Mouse (Mus musculus) neutrophil, adult 5-6 weeks (primary cell): ENCODE results near the gene Scarf1. TPM values are rescaled to one million over a fixed set of nuclear protein-coding genes. Genes with fewer than 3 reads are reported as not detected.
"Not testable (repeated sequence)": the region's sequence is repeated elsewhere in the genome, so short reads cannot be mapped to it uniquely, and the experiment has no call there.

Source experiments
- ATAC-seq: fragments of 151-379, 151-347 bp; 2 replicates; pipeline ENCODE4 v1.8.0; 2017; ENCODE audit warnings: mild to moderate bottlenecking, moderate TSS enrichment; ENCODE audit not compliant: insufficient number of reproducible peaks, poor library complexity, low FRiP score, severe bottlenecking; ENCODE audit errors: extremely low read depth
- total RNA-seq: library from RNA; stranded (forward); fragments of 200-1000 nt; gene quantifications from 2 replicates; pipeline ENCODE4 v1.2.3, GENCODE M21; 2017

The Scarf1 gene
- total RNA-seq, 1 experiment from 2014 or later, result not detected

DNA sequence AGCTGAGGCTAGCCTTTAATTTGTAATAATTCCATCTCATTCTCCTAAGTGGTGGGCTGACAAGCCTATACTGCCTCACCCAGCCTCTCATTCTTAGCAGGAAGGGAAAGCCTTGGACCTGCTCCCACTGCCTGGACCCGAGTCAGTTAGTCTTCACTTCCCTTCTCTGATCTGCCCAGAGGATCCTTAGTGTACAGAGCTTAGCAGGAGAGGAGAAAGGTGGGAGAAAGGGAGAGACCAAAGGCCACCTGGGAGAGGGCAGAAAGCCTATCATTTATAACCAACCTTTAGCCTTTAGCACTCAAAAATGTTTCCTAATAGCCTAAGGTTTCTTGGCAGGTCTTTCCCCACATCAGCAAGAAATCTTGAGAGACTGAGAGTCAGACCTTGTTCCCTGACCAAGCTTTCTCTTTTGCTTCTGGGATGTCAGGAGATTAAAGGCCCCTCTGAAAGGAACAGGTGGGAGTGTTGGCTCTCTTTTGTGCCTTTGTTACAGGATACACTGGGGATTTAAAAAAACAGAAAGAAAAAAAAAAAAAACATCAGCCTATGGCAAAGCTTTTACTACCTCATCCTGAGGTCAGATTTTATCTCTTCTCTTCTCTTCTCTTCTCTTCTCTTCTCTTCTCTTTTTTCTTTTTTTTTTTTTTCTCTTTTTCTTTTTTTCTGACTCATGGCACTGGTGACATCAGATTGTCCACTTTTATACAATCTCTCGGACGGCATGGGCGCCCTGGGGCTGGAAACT, 21.1 kb downstream of the Scarf1 start:
- ATAC-seq, result no peak

DNA sequence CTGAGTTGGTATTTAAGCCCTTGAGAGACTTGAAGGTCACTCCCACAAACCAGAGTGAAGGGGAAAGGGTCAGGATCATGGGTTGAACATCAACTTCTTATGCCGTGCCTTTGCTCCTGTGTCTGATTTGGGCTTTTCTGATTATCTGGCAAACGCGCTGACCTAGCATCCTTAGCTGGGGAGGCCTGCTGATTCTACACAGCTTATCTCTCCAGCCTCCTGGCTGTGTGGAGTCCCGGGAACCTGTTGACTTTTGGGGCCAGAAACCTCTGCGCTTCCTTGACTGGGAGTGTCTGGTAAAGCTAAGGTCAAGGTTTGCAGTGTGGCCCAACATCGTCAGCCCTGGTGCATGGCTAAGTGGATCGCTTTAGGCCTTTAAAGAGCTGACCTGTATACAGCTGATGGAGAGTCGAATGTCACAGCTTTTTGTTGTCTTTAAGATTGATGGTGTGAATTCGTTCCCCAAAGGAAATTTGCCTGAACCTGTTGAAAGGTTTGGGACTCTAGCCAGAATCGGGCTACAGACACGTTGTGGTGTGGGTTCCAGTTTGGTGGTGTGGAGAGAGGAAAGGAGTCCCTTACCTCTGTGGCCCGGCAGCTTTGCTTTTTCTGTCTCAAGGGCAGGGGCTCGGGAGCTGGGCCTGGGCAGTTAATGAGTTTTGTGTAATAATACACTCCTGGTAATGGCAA, 21.9 kb downstream of the Scarf1 start:
- ATAC-seq, result no peak

DNA sequence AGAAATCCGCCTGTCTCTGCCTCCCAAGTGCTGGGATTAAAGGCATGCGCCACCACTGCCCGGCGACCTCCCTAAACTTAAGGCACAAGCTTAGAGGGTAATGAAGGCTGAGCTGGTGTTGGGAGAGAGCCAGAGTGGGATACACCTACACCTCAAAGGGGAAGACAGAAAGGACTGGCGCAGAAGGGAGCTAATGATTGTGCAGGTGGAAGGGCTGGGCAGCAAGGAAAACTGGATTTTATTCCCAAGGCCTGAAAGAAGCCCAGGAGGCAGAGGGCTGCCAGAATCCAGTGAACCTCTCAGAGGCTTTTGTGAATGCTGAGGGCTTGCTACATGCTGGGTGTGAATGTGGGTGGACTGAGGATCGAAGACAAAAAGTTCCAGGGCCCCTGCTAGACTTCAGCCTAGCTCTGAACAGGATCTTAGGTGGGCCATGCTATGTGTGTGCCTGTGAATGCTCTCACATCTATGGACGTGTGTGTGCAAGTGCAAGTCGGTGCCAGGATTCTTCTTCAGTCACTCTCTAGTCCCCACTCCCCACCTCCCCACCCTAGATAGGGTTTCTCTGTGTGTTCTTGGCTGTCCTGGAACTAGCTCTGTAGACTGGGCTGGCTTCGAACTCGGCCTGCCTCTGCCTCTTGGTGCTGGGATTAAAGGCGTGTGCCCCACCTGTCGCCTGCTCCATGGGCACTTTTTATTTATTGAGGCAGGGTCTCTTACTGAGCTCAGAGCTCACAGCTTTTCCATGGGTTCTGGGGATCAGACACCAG, 23.1 kb downstream of the Scarf1 start:
- no peak for ATAC-seq

- no peak for ATAC-seq
These were observed 23.7 kb downstream of the Scarf1 start for GRCm38 (mm10) chr11:75537025-75537414.

- no peak for ATAC-seq
These were observed 24.3 kb downstream of the Scarf1 start for GRCm38 (mm10) chr11:75537491-75538183.

GRCm38 (mm10) chr11:75538184-75538969, 25.0 kb downstream of the Scarf1 start:
- ATAC-seq, result no peak

GRCm38 (mm10) chr11:75538970-75539299, 25.6 kb downstream of the Scarf1 start:
- no peak for ATAC-seq

DNA sequence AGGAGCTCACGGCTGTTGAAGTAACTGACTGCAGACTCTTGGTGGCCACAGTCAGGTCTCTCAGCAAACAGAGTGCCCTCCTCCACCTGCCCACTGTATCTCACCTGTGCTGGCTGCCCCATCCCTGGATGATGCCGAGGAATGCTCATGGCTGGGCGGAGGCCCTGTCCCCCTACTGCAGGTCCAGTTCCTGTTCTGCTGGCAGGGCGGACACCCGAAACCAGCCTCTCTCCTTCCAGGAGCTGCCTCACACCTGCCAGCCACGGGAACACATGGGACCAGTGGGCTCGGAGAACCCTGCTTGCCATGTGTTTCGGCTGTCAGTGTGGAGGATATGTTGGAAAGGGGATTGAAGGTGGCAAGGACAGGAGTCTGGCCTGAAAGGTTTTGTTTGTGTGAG, 26.9 kb downstream of the Scarf1 start:
- ATAC-seq, result no peak

DNA sequence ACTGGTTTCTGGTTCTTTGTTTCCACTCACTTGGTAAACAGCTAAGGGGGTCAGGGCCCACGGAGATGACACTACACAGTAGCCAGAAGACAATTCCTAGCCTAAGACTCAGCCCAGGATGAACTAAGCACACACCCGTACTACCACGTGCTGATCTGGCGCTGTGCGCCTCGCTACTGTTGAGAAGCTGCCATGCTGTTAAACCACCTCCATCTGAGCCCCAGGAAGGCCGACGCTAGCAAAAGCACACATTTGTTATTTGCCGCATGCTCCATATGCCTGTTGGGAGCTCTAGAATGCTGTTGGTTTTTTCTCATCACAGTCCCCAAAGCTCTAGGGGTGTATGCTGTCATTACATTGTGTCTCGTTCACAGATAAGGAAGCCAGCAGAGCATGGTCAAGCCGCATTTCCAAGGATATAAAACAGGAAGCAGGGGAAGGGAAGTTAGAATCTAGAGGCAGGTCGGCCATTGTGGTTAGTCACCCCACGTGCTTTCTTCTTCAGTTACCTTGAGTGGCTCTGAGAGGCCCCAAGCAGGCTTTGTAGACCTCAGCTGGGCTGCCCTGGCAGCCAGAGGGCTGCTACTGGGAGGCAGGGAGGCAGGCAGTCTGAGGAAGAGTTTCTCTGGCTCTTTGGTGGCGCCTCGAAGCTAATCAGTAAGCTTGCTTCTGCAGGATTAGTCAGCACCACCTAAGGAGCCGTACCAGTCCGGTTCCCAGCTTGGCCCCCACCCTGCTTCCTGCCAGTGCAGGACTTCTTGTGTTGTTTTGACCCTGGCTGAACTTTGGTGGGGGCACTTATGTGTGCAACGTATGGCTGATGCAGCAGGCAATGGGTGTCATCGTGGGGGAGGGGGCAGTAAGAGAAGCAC, 27.6 kb downstream of the Scarf1 start:
- peak; percentile 75 for ATAC-seq

DNA sequence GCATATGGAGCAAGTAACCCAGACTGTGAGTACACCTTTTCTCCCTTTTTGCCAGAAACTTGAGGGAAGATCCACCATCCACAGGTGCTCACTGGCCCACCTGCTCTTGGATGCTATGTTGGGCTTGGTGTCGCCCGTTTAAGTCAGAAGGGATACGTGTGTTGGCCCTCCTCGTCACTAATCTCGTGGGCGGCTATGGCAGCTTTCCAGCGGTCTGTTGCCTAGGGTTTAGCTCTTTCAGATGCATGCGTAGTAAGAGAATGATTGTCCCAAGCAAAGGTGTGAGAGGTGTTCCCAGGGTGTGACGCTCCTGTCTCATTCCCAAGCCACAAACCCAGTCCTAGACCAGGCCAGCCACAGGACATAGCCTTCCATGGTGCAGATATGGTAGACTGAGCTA, 31.4 kb downstream of the Scarf1 start:
- ATAC-seq, result no peak

GRCm38 (mm10) chr11:75546057-75546456, 32.7 kb downstream of the Scarf1 start:
- ATAC-seq, result no peak

- no peak for ATAC-seq
These were observed 36.3 kb downstream of the Scarf1 start for GRCm38 (mm10) chr11:75549658-75550111.

- no peak for ATAC-seq
These were observed 37.0 kb downstream of the Scarf1 start for GRCm38 (mm10) chr11:75550200-75550946.

GRCm38 (mm10) chr11:75551321-75551720, 38.0 kb downstream of the Scarf1 start:
- ATAC-seq, result no peak

DNA sequence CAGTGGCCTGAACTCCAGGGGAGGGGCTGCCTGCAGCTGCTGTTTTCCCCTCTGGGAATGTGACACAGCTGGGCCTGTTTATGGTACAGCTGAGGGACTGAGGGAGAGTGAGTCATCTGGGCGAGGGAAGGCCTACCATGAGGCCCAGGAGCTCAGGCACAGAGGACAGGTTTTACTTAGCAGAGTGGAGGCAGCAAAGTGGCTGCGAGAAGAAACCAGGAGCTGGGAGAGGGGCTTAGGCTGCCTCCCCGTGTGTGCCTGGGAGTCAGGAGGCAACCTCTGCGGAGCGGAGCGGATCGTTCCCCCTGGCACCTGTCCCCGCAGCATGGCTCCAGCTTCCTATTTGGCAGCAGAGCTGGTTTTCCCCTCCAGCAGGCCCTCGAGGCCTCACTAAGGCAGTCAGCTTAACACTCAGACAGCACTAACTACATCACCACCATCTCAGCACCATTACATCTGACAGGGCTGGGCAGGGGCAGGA, 38.7 kb downstream of the Scarf1 start:
- no peak for ATAC-seq

DNA sequence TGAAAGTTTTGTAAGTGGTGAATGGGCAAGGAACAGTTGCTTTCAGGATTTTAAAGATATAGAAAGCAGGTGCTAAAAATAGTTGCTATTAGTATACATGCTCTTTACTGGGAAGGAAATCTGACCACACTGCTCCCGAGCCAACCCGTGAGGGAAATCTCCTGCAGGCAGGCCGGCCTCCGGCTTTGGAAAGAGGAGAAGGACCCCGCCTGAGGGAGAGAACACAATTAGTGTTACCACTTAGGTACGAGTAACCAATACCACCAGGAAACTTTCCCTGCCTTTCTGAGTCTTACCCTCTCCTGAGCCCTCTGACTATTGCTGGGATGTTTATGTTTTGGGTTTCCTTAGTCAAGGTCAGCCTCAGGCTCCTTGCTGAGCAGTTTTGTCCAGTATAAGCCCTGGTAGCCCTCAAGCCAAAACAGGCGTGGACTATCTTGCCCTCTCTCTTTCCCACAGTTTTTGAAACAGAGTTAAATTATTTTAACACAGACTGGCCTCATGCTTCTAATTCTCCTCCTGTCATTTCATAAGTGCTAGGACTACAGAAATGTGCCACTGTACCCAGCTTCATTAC, 39.7 kb downstream of the Scarf1 start:
- no peak for ATAC-seq

GRCm38 (mm10) chr11:75556006-75556405, 42.7 kb downstream of the Scarf1 start:
- not testable (repeated sequence) for ATAC-seq
